Mouse (Mus musculus): Measurements from ENCODE around the gene Gps2.
A peak's percentile ranks its signal among the peaks of the same experiment; 100 is the strongest.
"Not testable (repeated sequence)": the region's sequence is repeated elsewhere in the genome, so short reads cannot be mapped to it uniquely, and the experiment has no call there.

Gps2 gene

DNA sequence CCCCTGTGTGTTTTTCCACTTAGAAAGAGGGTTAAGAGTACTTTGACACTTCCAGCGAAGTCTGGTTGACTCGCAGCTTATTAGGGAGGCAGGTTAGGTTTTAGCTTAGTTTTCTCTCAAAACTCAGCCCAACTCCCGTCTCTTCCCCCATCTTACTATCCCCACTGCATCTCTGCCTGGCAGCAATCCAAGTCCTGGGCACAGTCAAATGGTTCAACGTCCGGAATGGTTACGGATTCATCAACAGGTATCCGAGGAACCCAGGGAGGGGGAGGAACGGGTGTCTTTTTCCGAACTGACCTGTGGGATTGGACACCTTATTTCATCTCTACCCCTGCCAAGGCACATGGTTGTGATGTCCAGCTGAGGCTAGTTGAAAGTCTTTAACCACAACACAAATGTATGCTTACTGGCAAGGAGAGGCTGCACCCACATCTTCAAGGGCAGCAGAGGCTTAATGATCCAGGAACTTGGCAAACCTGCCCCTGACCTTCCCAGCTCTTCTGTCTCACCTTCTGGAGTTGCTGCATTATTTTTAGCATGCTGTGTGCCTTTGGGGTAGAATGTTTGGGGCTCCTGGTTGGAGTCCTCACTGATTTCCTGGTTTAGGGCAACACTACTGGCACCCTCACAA lies 23.1 kb downstream of the Gps2 start:
- no peak for DNase-seq (ENCODE audit: low spot score)

DNA sequence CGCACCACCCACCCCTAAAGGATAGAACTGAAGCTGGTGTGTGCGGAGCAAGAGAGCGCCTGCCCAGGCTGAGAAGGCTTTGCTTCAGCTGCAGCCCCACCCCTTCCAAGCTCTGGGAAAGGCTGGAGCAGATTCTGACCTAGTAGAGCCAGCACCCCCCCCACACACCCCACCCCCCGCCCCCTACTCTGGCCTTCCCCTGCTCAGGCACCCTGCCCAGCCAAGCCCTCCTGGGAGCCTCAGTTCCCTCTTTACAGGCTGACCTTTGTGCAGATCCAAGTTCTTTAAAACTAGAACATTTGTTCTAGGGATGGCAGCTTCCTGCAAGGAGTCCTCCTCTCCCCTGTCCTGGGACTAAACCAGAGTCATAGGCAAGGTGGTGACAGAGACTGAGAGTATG lies 23.7 kb downstream of the Gps2 start:
- no peak for DNase-seq (ENCODE audit: low spot score)

DNA sequence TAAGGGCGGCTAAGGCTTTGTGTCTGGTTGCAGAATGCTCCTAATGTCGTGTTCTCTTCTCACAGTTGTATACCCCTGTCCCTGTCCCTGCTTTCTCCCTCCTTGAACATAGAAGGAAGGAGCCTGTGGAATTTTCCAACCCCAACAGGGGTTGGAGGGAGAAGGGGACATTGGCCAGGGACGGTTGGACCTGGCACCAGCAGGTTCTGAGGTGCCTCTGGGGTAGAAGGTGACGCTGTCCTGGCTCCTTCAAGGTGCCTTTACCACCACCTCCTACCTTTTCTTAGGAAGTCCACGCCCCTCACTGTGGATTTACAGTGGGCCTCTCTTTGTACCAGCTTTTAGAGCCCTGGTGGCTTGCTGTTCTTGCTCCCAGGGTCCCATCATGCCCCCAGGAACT lies 24.1 kb downstream of the Gps2 start:
- no peak for DNase-seq (ENCODE audit: low spot score)

DNA sequence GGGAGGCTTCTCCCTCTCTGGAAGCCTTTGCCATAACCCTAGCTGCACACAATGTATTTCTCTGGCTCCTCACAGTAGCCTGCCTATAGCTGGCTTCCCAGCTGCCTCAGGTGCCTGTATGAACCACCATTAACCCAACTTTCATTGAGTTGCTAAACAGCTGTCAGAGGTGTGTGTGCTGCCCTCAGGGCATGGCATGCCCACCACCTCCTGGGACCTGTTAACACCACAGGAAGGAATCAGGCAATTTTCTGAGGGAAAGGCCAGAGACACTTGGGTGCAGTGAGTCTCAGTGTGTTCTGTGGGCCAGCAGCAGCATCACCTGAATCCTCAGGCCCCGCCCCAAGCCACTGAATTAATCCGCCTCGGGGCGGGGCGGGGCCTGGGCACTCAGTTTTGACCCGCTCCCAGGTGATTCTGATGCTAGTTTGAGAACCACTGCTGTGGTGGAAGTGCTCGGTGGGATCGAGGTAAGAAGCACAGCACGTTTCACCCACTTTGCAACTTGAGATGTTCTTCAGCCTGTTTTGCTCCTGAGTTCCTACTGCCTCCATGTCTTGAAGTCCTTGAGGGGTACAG lies 24.8 kb downstream of the Gps2 start:
- DNase-seq (ENCODE audit: low spot score): no peak

DNA sequence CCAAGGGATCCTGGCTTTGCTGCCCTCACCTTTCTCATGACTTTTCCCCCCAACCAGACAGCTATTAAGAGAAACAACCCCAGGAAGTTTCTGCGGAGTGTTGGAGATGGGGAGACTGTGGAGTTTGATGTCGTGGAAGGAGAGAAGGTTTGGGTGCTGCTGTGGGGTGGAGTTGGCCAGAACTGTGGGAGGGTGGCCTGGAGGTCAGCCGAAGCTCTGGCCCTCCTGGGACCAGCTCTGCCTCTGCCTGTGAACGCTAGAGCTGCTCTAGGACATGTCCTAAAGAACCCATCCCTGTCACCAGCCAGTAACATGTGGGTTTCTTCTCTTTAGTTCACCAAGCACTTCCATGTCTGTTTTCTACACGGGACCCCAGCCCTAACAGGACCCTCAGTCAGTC lies 25.5 kb downstream of the Gps2 start:
- no peak for DNase-seq (ENCODE audit: low spot score)

DNA sequence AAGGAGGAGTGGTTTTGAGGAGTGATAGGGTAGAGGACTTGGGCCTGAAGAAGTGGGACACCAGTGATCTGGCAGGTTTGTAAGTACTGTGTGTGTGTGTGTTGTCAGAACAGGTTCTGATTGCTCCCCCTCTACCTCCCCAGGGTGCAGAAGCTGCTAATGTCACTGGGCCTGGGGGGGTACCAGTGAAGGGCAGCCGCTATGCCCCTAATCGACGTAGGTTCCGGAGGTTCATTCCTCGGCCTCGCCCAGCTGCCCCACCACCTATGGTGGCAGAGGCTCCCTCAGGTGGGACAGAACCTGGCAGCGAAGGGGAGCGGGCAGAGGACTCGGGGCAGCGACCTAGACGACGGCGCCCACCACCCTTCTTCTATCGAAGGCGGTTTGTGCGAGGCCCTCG lies 26.0 kb downstream of the Gps2 start:
- no peak for DNase-seq (ENCODE audit: low spot score)

DNA sequence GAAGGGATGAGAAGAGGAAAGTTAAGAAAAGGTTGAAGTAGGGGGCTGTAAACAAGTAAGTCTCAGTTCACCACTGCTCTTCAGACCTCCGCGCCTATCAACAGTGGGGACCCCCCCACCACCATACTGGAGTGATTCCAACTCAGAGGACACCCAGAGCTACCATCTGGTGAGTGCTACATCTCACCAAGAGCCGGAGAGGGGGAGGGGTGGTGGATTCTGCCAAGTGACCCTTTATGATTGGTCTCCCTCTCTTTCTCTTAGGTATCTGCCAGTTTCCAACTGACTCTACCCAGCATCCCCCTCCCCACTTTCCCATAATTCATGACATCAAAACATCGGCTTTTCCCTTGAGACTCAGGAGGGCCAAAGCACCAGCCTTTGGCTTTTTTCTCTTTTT lies 27.3 kb downstream of the Gps2 start:
- DNase-seq (ENCODE audit: low spot score): no peak

DNA sequence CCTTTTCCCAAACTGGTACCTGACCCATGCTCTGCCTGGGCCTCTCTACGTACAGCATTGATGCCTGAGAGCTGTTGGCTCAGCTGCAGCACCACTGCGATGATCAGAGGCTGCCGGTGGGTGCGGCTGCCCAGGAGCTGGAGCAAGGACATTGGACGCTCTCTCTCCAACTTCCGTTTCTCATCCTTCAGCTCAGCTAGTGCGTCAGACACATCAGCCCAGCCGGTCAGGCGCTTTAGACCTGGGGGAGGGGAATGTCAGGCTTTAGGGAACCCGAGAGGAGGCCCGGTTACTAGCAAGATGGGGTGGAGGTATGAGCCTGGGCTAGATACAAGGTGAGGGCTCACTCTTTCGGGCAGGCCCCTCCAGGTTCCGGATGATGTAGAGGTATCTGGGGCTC lies 31.5 kb downstream of the Gps2 start:
- no peak for DNase-seq (ENCODE audit: low spot score)

DNA sequence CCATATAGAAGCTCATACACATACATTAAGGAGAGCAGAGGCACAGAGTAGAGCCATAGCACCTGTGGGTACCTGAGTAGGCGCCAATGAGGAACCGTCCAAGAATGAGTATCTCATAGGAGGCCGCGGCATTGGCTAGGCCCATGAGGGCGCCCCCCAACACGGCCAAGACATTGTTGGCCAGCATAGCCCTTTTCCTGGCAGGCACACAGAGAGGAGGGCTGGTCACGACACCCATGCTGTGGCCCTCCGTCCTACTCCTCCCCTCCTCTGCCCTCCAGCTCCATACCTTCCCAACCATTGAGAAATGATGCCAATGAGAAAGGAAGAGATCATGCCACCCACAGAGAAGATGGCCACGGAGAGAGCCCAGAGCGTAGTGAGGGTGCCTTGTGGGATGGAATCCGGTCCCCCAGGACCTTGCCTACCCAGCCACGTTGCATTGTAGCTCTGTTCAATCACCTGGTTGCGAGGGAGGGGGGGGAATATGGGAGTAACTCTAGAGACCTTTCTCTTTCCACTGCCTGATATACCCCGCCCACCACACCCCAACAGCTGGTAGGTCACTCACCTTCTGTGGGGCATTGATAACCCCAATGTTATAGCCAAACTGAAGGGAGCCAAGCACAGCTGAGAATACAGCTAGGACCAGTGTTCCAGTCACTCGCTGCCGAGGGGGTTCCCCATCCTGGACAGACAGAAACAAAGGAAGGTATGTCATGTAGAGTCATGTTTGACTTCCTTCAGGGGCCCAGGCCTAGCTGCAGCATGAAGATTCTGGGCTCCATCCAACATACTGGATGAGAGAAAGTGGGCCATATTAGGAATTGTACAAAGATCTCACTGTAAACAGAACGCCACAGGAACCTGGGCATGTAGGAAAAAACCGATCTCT lies 32.6 kb downstream of the Gps2 start:
- DNase-seq (ENCODE audit: low spot score): no peak

DNA sequence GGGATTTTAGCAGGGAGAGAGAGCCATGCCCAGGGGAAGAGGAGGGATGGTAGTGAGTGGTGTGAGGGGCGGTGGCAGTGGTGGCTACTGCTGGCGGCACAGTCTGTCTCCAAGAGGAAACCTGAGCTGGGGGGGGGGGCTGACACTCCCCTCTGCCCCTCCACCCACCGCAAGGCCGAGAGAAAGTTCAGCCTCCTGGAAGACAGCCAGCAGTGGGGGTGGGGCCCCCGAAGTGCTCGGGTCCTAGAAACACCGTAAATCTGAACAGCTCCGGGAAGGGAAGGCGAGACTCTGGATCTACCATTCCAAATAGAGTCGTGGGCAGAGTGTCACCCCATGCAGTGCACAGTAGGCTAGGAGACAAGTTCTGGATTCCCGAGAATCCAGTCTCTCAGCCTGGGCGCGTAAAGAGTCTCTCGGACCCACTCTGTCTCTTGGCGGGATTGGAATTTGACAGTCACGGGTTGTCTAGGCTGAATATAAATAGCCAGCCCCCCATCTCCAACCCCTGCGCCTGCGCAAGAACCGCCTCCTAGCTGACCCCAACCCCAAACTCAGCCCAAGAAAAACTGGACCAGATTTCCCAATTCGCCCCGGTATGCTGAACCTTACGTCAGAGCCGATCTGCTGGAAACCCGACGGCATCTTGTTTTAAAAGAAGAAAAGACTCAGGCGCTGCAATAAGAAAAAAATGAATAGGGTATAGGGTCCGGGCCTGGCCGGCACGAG lies 33.8 kb downstream of the Gps2 start:
- DNase-seq (ENCODE audit: low spot score): no peak

DNA sequence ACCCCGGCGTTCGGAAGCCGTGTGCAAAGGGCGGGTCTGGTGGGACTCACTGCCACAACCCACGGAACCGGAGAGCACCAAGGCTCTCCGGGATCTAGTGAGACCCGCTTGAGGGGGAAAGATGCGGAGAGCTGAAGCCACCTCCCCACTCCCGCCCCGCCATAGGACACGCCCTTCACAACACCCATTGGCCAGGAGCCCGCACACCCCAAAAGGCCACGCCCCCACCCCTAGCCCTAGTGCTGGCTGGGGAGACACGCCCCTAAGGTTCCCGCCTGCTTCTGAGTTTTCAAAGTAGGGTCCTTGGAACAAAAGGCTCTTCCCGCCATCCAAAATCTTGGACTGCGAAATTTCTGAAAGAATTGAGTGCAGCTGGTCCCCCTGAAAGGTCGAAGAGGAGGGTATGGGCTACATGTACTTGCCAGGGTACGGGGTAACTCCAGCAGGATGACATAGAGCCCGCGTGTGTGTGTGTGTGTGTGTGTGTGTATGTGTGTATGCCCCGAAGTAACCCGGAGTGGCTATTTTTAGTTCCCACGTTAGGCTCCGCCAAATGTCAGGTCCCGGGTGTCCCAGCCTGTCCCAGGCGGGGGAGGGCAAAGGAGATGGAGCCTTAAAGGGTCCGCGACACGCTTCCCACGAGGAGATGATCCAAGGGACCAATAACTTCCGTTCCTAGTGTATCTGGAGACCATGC lies 34.5 kb downstream of the Gps2 start, which contains the start of gene Slc2a4:
TSS of gene Slc2a4 (minus strand) at position 123 of the 697 bp plus-strand sequence.
- peak; percentile 96 for DNase-seq (ENCODE audit: low spot score)

DNA sequence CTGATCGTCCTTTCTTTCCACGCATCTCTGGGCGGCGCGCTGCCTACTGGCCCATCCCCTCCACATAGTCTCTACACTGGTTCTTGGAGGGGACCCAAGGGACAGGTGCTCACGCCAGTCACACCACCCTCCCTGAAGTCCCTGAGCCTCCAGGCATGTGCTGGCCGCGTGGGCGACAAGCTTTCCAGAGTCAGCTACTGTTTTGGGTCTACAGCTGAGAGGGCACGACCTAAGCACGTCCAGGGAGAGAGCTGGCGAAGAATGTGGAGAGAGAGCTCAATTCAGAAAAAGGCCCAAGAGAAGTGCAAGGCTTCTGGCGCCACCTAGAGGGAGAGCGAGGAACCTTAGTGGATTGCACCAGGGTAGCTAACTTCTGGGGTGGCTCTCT lies 35.1 kb downstream of the Gps2 start:
- DNase-seq (ENCODE audit: low spot score): peak; percentile 96

DNA sequence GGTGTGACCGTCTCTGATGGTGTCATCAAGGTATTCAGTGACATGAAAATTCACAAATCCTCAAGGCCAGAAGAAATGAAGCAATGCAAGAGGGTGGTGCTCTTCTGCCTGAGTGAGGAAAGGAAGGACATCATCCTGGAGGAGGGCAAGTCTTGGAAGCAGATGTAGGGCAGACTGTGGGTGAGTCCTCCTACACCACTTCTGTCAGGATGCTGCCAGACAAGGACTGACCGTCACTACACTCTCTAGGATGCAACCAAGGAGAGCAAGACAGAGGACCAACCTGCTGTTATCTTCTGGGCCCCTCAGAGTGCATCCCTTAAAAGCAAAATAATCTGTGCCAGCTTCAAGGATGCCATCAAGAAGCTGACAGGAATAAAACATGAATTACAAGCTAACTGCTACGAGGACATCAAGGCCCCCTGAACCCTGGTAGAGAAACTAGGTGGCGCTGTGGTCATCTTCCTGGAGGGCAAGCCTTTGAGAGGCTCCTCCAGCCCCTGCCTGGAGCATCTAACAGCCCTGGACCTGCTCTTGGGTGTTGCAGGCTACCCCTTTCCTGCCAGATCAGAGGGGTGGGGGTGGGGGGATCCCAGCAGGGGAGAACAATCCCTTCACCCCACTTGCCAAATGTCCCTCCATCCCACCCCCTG lies 37.2 kb downstream of the Gps2 start:
- DNase-seq (ENCODE audit: low spot score): peak; percentile 61

DNA sequence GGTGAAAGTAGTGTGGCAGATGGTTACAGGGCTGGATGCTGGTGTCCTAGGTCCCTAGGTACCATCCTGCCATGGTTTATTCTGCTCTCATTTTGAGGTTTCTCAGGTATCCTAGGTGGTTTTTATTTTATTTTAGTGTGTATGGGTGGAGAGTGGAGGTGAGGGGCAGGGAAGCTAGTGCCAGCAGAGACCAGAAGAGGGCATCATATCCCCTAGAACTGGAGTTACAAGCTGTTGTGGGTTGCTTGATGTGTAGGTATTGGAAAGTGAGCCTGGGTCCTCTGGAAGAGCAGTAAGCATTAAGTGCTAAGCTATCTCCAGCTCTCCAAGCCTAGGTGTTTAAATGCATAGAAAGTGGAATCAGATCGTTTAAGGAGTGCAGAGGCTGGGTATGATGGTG lies 38.6 kb downstream of the Gps2 start:
- no peak for DNase-seq (ENCODE audit: low spot score)

DNA sequence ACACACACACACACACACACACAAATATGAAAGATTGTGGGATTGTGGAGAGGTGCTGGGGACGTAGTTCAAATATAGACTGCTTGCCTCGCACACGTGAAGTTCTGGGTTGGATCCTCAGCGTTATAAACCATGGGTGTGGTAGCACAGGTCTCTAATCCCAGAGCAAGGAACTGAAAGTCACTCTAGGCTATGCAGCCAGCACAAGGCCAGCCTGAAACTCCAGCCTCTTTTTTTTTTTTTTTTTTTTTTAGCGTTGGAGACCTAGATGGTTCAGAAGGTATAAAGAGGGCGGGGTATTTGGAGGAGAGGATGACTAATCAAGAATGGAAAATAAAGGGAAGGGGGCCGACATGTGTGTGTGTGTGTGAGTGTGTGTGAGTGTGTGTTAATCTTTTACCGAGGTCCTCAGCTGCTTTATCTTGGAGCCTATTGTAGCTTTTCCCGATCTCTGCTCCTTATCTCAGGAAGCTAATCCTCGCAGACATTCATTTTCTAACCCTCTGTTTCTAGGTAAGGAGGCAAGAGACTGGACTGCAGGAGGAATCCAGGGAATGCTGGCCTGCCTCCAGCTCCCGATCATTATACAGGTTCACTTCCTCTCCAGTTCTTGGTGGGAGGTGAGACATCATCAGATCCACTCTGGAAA lies 39.7 kb downstream of the Gps2 start:
- no peak for DNase-seq (ENCODE audit: low spot score)

DNA sequence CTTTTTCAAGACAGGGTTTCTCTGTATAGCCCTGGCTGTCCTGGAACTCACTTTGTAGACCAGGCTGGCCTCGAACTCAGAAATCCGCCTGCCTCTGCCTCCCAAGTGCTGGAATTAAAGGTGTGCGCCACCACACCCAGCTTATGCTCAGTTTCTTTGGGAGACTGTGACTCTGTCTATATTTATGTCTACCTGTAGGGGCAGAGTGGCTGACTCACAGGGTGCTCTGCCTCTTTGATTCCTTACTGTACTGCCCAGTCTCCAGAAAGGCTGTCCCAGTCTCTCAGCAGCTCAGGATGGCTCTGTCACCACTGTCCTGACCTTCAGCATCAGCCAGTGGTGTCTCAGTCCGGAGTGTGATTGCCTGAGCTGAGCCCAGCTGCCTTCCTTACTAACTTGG lies 41.9 kb downstream of the Gps2 start:
- not testable (repeated sequence) for DNase-seq (ENCODE audit: low spot score)

DNA sequence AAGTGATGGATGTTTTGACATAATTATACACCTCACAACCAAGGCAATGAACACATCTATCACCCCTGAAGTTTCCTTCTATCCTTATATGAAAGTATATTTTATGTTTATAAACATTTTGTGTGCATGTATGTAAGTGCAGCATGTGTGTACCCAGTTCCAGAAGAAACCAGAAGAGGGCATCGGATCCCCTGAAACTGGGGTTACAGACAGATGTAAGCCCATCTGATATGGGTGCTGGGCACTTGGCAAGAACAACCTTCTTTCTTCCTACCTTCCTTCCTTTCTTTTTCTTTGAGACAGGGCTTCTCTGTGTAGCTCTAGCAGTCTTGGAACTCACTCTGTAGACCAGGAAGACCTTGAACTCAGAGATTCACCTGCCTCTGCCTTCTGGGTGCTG lies 42.5 kb downstream of the Gps2 start:
- DNase-seq (ENCODE audit: low spot score): no peak

DNA sequence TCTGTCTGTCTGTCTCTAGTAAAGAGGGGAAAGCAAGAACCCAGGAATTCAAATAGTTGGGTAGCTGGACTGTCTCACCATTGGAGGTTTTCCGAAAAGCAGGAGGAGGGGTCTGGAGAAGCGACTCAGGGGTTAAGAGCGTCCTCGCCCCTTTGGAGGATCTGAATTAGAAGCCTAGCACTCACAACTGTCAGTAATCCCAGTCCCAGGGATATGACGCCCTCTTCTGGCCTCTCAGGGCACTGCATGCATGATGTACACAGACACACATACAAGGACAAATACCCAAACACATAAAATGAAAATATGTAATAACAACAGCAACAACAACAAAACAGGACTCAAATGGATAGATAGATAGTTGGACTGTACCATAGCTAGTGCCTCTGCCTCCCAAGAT lies 46.9 kb downstream of the Gps2 start:
- DNase-seq (ENCODE audit: low spot score): no peak

DNA sequence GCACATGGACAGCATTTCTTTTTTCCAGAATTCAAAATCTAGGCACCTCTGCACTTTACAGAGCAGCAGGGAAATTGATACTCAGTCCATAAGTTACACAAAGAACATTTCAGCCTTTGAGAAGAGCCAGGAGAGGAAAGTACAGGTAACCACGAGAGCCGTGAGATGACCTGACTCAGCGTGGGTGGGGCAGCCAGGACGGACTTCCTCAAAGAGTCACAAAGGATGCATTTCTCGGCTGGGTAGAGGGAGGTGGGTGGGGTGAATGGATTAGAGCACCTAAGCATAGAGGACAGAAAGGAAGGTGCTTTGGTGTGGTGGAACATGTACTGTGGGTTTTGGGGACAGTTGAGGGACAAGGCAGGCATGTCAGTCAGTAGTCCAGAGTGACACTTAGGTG lies 48.2 kb downstream of the Gps2 start:
- DNase-seq (ENCODE audit: low spot score): no peak

DNA sequence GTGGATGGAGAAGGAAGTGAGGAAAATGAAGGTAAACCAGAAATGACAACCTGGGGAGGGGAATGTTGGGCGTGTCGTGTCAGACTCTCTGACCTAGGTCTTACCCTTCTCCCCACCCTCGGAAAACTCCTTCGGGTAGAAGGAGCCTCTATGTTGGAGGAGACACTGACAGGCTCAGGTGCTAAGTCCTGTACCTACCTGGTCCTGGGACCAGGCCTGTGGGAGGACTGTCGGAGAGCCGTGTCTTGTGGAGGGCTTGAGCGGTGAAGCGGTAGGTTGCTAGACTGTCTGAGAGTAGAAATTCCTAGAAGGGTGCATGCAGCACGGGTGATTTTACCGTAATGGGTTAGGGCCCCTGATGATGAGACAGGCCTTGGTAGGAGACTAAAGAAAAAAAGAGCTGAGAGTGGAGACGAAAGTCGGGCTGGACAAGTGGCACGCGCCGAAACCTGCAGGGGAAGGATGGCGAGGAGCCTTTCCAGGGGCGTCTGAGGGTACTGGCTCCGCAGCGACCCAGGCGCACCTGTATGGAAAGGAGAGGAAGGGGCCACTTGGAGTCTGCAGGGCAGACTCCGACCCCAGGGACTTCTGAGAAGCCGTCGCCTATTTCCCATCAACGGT lies 51.1 kb downstream of the Gps2 start, which contains the start of gene Cldn7:
TSS of gene Cldn7 (plus strand) at position 130 of the 621 bp plus-strand sequence.
- no peak for DNase-seq (ENCODE audit: low spot score)

Measured in retina, embryonic 14.5 days (tissue).